Mouse (Mus musculus) urinary bladder, adult 2 months (tissue): ENCODE data around the gene Phrf1. TPM values are rescaled to one million over a fixed set of nuclear protein-coding genes. Genes with fewer than 3 reads are reported as not detected.
A peak's percentile ranks its signal among the peaks of the same experiment; 100 is the strongest.

Experiments
- DNase-seq: peaks from one replicate; pipeline ENCODE4 v3.0.0; 2022; ENCODE audit warnings: low spot score
- polyA plus RNA-seq: library from polyadenylated mRNA; depleted of rRNA; stranded (reverse); fragments of >200 nt; gene quantifications from 2 replicates; pipeline ENCODE4 v1.2.3, GENCODE M21; 2012

Gene Phrf1
- polyA plus RNA-seq, 1 experiment = 16.4 TPM

- DNase-seq = no peak
Observed at GRCm38 (mm10) chr7:141213133-141213532, 15.5 kb upstream of the Phrf1 start.

GRCm38 (mm10) chr7:141213605-141214235 is 14.9 kb upstream of the Phrf1 start, which contains the start of gene Lmntd2:
Lmntd2 (minus strand) TSS chr7:141214080.
- no peak for DNase-seq

- no peak for DNase-seq
Observed at GRCm38 (mm10) chr7:141214310-141214709, 14.3 kb upstream of the Phrf1 start.

GRCm38 (mm10) chr7:141215101-141215879 is 13.3 kb upstream of the Phrf1 start, which contains the start of gene Rassf7:
Rassf7 (plus strand) TSS chr7:141215860.
- DNase-seq = no peak

- DNase-seq = peak; percentile 85
Observed at GRCm38 (mm10) chr7:141215880-141216733, 12.5 kb upstream of the Phrf1 start.

GRCm38 (mm10) chr7:141216894-141217293 is 11.7 kb upstream of the Phrf1 start:
- no peak for DNase-seq

GRCm38 (mm10) chr7:141217343-141218013 is 11.1 kb upstream of the Phrf1 start:
- DNase-seq = no peak

GRCm38 (mm10) chr7:141218141-141218540 is 10.4 kb upstream of the Phrf1 start:
- DNase-seq = no peak

- no peak for DNase-seq
Observed at GRCm38 (mm10) chr7:141218557-141219133, 9.9 kb upstream of the Phrf1 start.

- DNase-seq = no peak
Observed at GRCm38 (mm10) chr7:141219558-141220099, 9.0 kb upstream of the Phrf1 start.

- DNase-seq = no peak
Observed at GRCm38 (mm10) chr7:141220377-141220776, 8.2 kb upstream of the Phrf1 start.

- peak; percentile 89 for DNase-seq
Observed at GRCm38 (mm10) chr7:141221249-141222125, 7.1 kb upstream of the Phrf1 start.

- no peak for DNase-seq
Observed at GRCm38 (mm10) chr7:141222126-141222467, 6.5 kb upstream of the Phrf1 start.

GRCm38 (mm10) chr7:141222696-141223215 is 5.8 kb upstream of the Phrf1 start:
- DNase-seq = no peak

GRCm38 (mm10) chr7:141226535-141226934 is 2.0 kb upstream of the Phrf1 start:
- no peak for DNase-seq

GRCm38 (mm10) chr7:141227796-141228195 is 788 bp upstream of the Phrf1 start:
- no peak for DNase-seq

GRCm38 (mm10) chr7:141229702-141230101 is 1.1 kb downstream of the Phrf1 start:
- DNase-seq = no peak

- no peak for DNase-seq
Observed at GRCm38 (mm10) chr7:141230570-141230969, 2.0 kb downstream of the Phrf1 start.

GRCm38 (mm10) chr7:141231111-141231510 is 2.5 kb downstream of the Phrf1 start:
- no peak for DNase-seq

GRCm38 (mm10) chr7:141231551-141231950 is 3.0 kb downstream of the Phrf1 start:
- no peak for DNase-seq
